Mouse (Mus musculus): ENCODE measurements around the gene Rbfox3. TPM values are rescaled to one million over a fixed set of nuclear protein-coding genes. Genes with fewer than 3 reads are reported as not detected.

Gene Rbfox3
- polyA plus RNA-seq, 1 experiment from 2014 or later = 6.9 TPM

DNA sequence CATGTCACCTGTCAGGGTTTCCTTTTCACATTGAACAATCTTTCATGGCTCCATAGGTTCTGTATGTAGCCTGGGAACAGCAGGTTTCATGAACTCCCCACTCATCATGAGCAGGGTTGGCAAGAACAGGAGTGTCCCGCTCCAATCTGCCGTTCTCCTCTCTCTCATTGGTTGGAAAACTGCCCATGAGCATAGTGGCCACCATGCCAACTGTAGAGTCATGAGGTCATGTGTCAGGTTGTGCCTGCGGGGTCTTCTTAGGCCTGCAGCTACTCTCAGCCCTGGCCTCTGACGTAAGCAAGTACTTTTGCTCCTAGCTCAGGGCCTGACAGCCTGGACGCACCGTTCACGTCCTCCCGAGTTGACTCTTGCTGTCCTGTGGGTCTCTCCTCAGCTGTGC, 221.1 kb downstream of the Rbfox3 start:
- no peak overlapping the region for H3K4me2 ChIP-seq (ENCODE audit: low read depth, low read length, severe bottlenecking)
- H3K9ac ChIP-seq (ENCODE audit: low read length) = no peak overlapping the region
- H3K36me3 ChIP-seq (ENCODE audit: control insufficient read depth, insufficient read depth, low read length) = no peaks in the 10 kb centered on the region
- WGBS = 89% methylated on average over 8 of the region's 8 CpGs
- H3K27ac ChIP-seq (ENCODE audit: low read depth, low read length) = no peak overlapping the region
- ATAC-seq (replicated peaks; ENCODE audit: low FRiP score) = no peak
- H3K9me3 ChIP-seq (ENCODE audit: control insufficient read depth, low read length) = no peaks in the 10 kb centered on the region
- DNase-seq (ENCODE audit: low spot score) = no peak
- H3K4me3 ChIP-seq (ENCODE audit: low read depth, low read length) = no peak overlapping the region
- no peaks in the 10 kb centered on the region for H3K4me1 ChIP-seq (replicated peaks; ENCODE audit: control insufficient read depth, insufficient read depth, low read length)
- no peaks in the 10 kb centered on the region for H3K27me3 ChIP-seq (ENCODE audit: control insufficient read depth, insufficient read depth, low read length)

- H3K4me2 ChIP-seq (ENCODE audit: low read depth, low read length, severe bottlenecking) = no peak overlapping the region
- no peak overlapping the region for H3K27ac ChIP-seq (ENCODE audit: low read depth, low read length)
- ATAC-seq (replicated peaks; ENCODE audit: low FRiP score) = no peak
Observed at GRCm38 (mm10) chr11:118685397-118685796, 226.0 kb downstream of the Rbfox3 start.

DNA sequence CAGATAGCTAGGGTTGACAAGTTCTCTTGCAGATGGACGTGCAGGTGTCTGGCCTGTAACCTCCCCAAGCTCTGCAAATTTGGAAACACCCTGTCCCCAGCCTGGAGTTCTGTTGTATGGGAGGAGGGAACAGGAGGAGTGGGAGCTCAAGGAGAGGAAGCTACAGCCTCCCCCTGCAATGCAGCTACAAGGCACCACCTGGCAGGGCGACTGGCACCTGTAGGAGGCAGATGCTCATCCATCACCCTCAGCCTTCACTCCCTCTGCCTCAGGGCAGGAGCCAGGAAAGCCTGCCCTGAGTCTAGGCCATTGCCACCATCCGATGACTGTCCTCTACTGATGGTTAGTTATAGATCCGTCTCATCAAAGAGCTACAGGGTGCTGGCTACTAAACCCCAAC, 226.7 kb downstream of the Rbfox3 start:
- Histone ChIP-seq H3K36me3 (ENCODE audit: control insufficient read depth, insufficient read depth, low read length) (no peaks in the 10 kb centered on the region), H3K27ac (ENCODE audit: low read depth, low read length) (no peak overlapping the region), H3K4me1 (replicated peaks; ENCODE audit: control insufficient read depth, insufficient read depth, low read length) (no peaks in the 10 kb centered on the region), H3K9ac (ENCODE audit: low read length) (no peak overlapping the region), H3K27me3 (ENCODE audit: control insufficient read depth, insufficient read depth, low read length) (no peaks in the 10 kb centered on the region; the same call in 1 of the 2 replicates), H3K4me2 (ENCODE audit: low read depth, low read length, severe bottlenecking) (no peak overlapping the region), H3K4me3 (ENCODE audit: low read depth, low read length) (no peak overlapping the region), H3K9me3 (ENCODE audit: control insufficient read depth, low read length) (no peaks in the 10 kb centered on the region)
- 64% methylated on average over 4 of the region's 4 CpGs for WGBS
- DNase-seq (ENCODE audit: low spot score) (no peak), ATAC-seq (replicated peaks; ENCODE audit: low FRiP score) (no peak)

More at GRCm38 (mm10) chr11:118685397-118685796, 226.0 kb downstream of the Rbfox3 start:
- H3K9me3 ChIP-seq (ENCODE audit: control insufficient read depth, low read length) = no peaks in the 10 kb centered on the region
- no peaks in the 10 kb centered on the region for H3K36me3 ChIP-seq (ENCODE audit: control insufficient read depth, insufficient read depth, low read length)
- H3K4me3 ChIP-seq (ENCODE audit: low read depth, low read length) = no peak overlapping the region
- no peak overlapping the region for H3K9ac ChIP-seq (ENCODE audit: low read length)
- peak; percentile 72 for DNase-seq (ENCODE audit: low spot score)
- WGBS = 13% methylated on average over 16 of the region's 16 CpGs
- H3K27me3 ChIP-seq (ENCODE audit: control insufficient read depth, insufficient read depth, low read length) = no peaks in the 10 kb centered on the region
- no peaks in the 10 kb centered on the region for H3K4me1 ChIP-seq (replicated peaks; ENCODE audit: control insufficient read depth, insufficient read depth, low read length)

- H3K4me1 ChIP-seq (replicated peaks; ENCODE audit: control insufficient read depth, insufficient read depth, low read length) = no peaks in the 10 kb centered on the region; the same call in 1 of the 2 replicates
- H3K27me3 ChIP-seq (ENCODE audit: control insufficient read depth, insufficient read depth, low read length) = no peaks in the 10 kb centered on the region; the same call in 1 of the 2 replicates
- H3K9me3 ChIP-seq (ENCODE audit: control insufficient read depth, low read length) = no peaks in the 10 kb centered on the region
- no peak overlapping the region for H3K4me2 ChIP-seq (ENCODE audit: low read depth, low read length, severe bottlenecking)
- 75% methylated on average over 10 of the region's 10 CpGs for WGBS
- no peak for DNase-seq (ENCODE audit: low spot score)
- H3K9ac ChIP-seq (ENCODE audit: low read length) = no peak overlapping the region
- no peak for ATAC-seq (replicated peaks; ENCODE audit: low FRiP score)
- H3K4me3 ChIP-seq (ENCODE audit: low read depth, low read length) = no peak overlapping the region
- no peak overlapping the region for H3K27ac ChIP-seq (ENCODE audit: low read depth, low read length)
- H3K36me3 ChIP-seq (ENCODE audit: control insufficient read depth, insufficient read depth, low read length) = no peaks in the 10 kb centered on the region
Observed at GRCm38 (mm10) chr11:118680699-118681098, 230.7 kb downstream of the Rbfox3 start.

GRCm38 (mm10) chr11:118679736-118680410, 231.5 kb downstream of the Rbfox3 start:
- Histone ChIP-seq H3K36me3 (ENCODE audit: control insufficient read depth, insufficient read depth, low read length) (no peaks in the 10 kb centered on the region), H3K4me3 (ENCODE audit: low read depth, low read length) (no peak overlapping the region), H3K27ac (ENCODE audit: low read depth, low read length) (no peak overlapping the region), H3K9me3 (ENCODE audit: control insufficient read depth, low read length) (no peaks in the 10 kb centered on the region), H3K9ac (ENCODE audit: low read length) (no peak overlapping the region), H3K27me3 (ENCODE audit: control insufficient read depth, insufficient read depth, low read length) (no peaks in the 10 kb centered on the region; the same call in 1 of the 2 replicates), H3K4me2 (ENCODE audit: low read depth, low read length, severe bottlenecking) (no peak overlapping the region), H3K4me1 (replicated peaks; ENCODE audit: control insufficient read depth, insufficient read depth, low read length) (no peaks in the 10 kb centered on the region; the same call in 1 of the 2 replicates)
- DNase-seq (ENCODE audit: low spot score) (no peak), ATAC-seq (replicated peaks; ENCODE audit: low FRiP score) (no peak)
- WGBS = 65% methylated on average over 24 of the region's 24 CpGs

- 23% methylated on average over 20 of the region's 20 CpGs for WGBS
- H3K4me1 ChIP-seq (replicated peaks; ENCODE audit: control insufficient read depth, insufficient read depth, low read length) = no peaks in the 10 kb centered on the region; the same call in 1 of the 2 replicates
- H3K27ac ChIP-seq (ENCODE audit: low read depth, low read length) = no peak overlapping the region
- no peaks in the 10 kb centered on the region for H3K36me3 ChIP-seq (ENCODE audit: control insufficient read depth, insufficient read depth, low read length)
- no peaks in the 10 kb centered on the region for H3K9me3 ChIP-seq (ENCODE audit: control insufficient read depth, low read length)
- H3K9ac ChIP-seq (ENCODE audit: low read length) = no peak overlapping the region
- H3K4me2 ChIP-seq (ENCODE audit: low read depth, low read length, severe bottlenecking) = no peak overlapping the region
- no peak overlapping the region for H3K4me3 ChIP-seq (ENCODE audit: low read depth, low read length)
- ATAC-seq (replicated peaks; ENCODE audit: low FRiP score) = no peak
- no peaks in the 10 kb centered on the region; the same call in 1 of the 2 replicates for H3K27me3 ChIP-seq (ENCODE audit: control insufficient read depth, insufficient read depth, low read length)
- no peak for DNase-seq (ENCODE audit: low spot score)
Observed at GRCm38 (mm10) chr11:118678515-118679104, 232.8 kb downstream of the Rbfox3 start.

GRCm38 (mm10) chr11:118677277-118677676, 234.1 kb downstream of the Rbfox3 start:
- no peak for DNase-seq (ENCODE audit: low spot score)
- Histone ChIP-seq H3K4me1 (replicated peaks; ENCODE audit: control insufficient read depth, insufficient read depth, low read length) (no peaks in the 10 kb centered on the region; the same call in 1 of the 2 replicates), H3K4me3 (ENCODE audit: low read depth, low read length) (no peak overlapping the region), H3K9ac (ENCODE audit: low read length) (no peak overlapping the region), H3K27ac (ENCODE audit: low read depth, low read length) (no peak overlapping the region), H3K27me3 (ENCODE audit: control insufficient read depth, insufficient read depth, low read length) (no peaks in the 10 kb centered on the region; the same call in 1 of the 2 replicates), H3K9me3 (ENCODE audit: control insufficient read depth, low read length) (no peaks in the 10 kb centered on the region), H3K4me2 (ENCODE audit: low read depth, low read length, severe bottlenecking) (no peak overlapping the region), H3K36me3 (ENCODE audit: control insufficient read depth, insufficient read depth, low read length) (no peaks in the 10 kb centered on the region)
- WGBS = 64% methylated on average over 8 of the region's 8 CpGs
- ATAC-seq (replicated peaks; ENCODE audit: low FRiP score) = no peak

GRCm38 (mm10) chr11:118676364-118676763, 235.0 kb downstream of the Rbfox3 start:
- 83% methylated on average over 7 of the region's 7 CpGs for WGBS
- no peak for ATAC-seq (replicated peaks; ENCODE audit: low FRiP score)

More at GRCm38 (mm10) chr11:118676364-118676763, 235.0 kb downstream of the Rbfox3 start:
- Histone ChIP-seq H3K27me3 (ENCODE audit: control insufficient read depth, insufficient read depth, low read length) (no peaks in the 10 kb centered on the region; the same call in 1 of the 2 replicates), H3K4me3 (ENCODE audit: low read depth, low read length) (no peak overlapping the region), H3K36me3 (ENCODE audit: control insufficient read depth, insufficient read depth, low read length) (no peaks in the 10 kb centered on the region), H3K4me2 (ENCODE audit: low read depth, low read length, severe bottlenecking) (no peak overlapping the region), H3K9me3 (ENCODE audit: control insufficient read depth, low read length) (no peaks in the 10 kb centered on the region), H3K9ac (ENCODE audit: low read length) (no peak overlapping the region), H3K4me1 (replicated peaks; ENCODE audit: control insufficient read depth, insufficient read depth, low read length) (no peaks in the 10 kb centered on the region; the same call in 1 of the 2 replicates), H3K27ac (ENCODE audit: low read depth, low read length) (no peak overlapping the region)
- DNase-seq (ENCODE audit: low spot score) = no peak

Data from forebrain, embryonic 11.5 days (tissue).